Mouse (Mus musculus) midbrain, embryonic 13.5 days (tissue): ENCODE measurements around the gene Plekhg4. TPM values are rescaled to one million over a fixed set of nuclear protein-coding genes. Genes with fewer than 3 reads are reported as not detected.

Experiments used
- ATAC-seq: fragments of 200-750 bp; cut with Nextera tagmentation; 2 replicates; pipeline ENCODE4 v1.8.0; 2017; ENCODE audit warnings: mild to moderate bottlenecking, moderate TSS enrichment, moderate library complexity
- H3K27ac ChIP-seq: fragments of 300-500 bp; sonication (generic); 2 replicates; pipeline ENCODE4 v1.5.1; 2015; ENCODE audit warnings: inconsistent platforms, mild to moderate bottlenecking, moderate library complexity
- H3K27me3 ChIP-seq: fragments of 300-500 bp; sonication (generic); 2 replicates; pipeline ENCODE4 v1.6.1; 2015; ENCODE audit warnings: mild to moderate bottlenecking, inconsistent platforms
- H3K36me3 ChIP-seq: fragments of 300-500 bp; sonication (generic); 2 replicates; pipeline ENCODE4 v1.6.1; 2015; ENCODE audit warnings: mild to moderate bottlenecking, inconsistent platforms
- H3K4me1 ChIP-seq: fragments of 300-500 bp; sonication (generic); replicated peaks from 2 replicates; pipeline ENCODE4 v1.6.1; 2015; ENCODE audit warnings: inconsistent platforms
- H3K4me2 ChIP-seq: fragments of 300-500 bp; sonication (generic); replicated peaks from 2 replicates; pipeline ENCODE4 v1.6.1; 2015; ENCODE audit warnings: moderate library complexity, mild to moderate bottlenecking, inconsistent platforms
- H3K4me3 ChIP-seq: fragments of 300-500 bp; sonication (generic); replicated peaks from 2 replicates; pipeline ENCODE4 v1.5.1; 2015; ENCODE audit warnings: mild to moderate bottlenecking, inconsistent platforms
- H3K9ac ChIP-seq: fragments of 300-500 bp; sonication (generic); replicated peaks from 2 replicates; pipeline ENCODE4 v1.6.1; 2015; ENCODE audit warnings: mild to moderate bottlenecking, inconsistent platforms
- H3K9me3 ChIP-seq: fragments of 300-500 bp; sonication (generic); 2 replicates; pipeline ENCODE4 v1.6.1; 2016; ENCODE audit warnings: mild to moderate bottlenecking, inconsistent platforms
- WGBS: fragments of 180-500 bp; shearing (Covaris S2); methylation state at CpG from one replicate; pipeline ENCODE4 v1.1.7; 2015; 5-methylcytosine and 5-hydroxymethylcytosine counted together
- polyA plus RNA-seq: library from polyadenylated mRNA; unstranded; fragments of >200 nt; fragmentation: Nextera tagmentation; extraction: Ambion mirVana; gene quantifications from 2 replicates; pipeline ENCODE4 v1.2.1, GENCODE M21; 2015

Gene Plekhg4
- 0.93 and 1.5 TPM in 2 replicates for polyA plus RNA-seq

DNA sequence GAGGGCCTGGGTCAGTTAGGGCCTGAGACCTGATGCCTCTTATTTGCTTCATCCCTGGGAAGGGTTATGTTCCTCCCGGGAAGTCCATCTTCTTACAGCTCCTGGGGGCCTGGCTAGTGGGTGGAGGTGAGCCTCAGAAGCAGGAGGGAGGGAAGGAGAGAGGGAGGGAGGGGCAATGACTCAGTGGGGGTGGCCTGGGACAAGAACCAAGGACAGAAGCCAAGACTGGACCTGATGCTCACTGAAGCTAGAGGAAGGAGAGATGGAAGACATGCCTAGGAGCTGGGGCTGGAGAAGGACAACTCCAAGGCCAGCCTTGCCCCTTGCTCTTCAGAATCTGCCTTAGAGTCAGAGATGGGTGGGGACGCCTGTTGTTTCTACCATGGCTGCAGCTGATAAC lies at the start of gene Plekhg4:
TSS of gene Plekhg4 (plus strand) at position 243 of the 400 bp plus-strand sequence.
- Histone ChIP-seq H3K4me3 (no peak within 1 kb of the TSS), H3K36me3 (peaks cover 6% of the 10 kb centered on the region), H3K4me2 (peak within 1 kb of the TSS; percentile 45), H3K4me1 (peaks cover 8% of the 10 kb centered on the region), H3K9ac (no peak within 1 kb of the TSS), H3K9me3 (no peaks in the 10 kb centered on the region), H3K27me3 (no peaks in the 10 kb centered on the region), H3K27ac (no peak within 1 kb of the TSS)
- whole genome bisulfite sequencing: 59% methylated on average over 2 of the region's 2 CpGs
- no peak for ATAC-seq

DNA sequence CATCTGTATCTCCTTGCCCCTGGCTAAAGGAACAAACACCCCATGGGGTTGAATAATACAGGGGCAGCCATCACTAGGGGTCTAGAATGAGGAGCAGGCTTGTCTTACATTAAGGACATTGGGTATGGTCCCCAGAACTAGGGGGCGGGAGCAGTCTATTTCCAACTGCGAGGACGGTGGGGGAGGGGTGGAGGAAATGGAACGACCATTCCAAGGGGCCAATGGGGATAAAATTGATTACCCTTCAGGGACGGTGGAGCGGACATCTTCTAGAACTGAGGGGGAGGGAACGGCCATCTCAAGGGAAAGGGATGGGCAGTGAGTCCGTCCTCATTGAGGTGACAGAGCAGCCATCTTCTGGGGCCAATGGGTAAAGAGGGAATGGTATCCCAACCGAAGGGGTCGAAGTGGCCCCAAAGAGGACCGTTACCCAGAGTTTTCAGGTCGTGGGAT lies 47.4 kb upstream of the Plekhg4 start:
- peak; percentile 72; the same call in 1 of the 2 replicates for ATAC-seq
- Histone ChIP-seq H3K9ac (peak overlapping the region; percentile 85), H3K27ac (peak overlapping the region; percentile 79), H3K4me2 (peak overlapping the region; percentile 87), H3K4me1 (peaks cover 25% of the 10 kb centered on the region), H3K4me3 (peak overlapping the region; percentile 76), H3K9me3 (no peaks in the 10 kb centered on the region), H3K36me3 (peaks cover 42% of the 10 kb centered on the region), H3K27me3 (no peaks in the 10 kb centered on the region)
- WGBS: 2% methylated on average over 12 of the region's 12 CpGs

DNA sequence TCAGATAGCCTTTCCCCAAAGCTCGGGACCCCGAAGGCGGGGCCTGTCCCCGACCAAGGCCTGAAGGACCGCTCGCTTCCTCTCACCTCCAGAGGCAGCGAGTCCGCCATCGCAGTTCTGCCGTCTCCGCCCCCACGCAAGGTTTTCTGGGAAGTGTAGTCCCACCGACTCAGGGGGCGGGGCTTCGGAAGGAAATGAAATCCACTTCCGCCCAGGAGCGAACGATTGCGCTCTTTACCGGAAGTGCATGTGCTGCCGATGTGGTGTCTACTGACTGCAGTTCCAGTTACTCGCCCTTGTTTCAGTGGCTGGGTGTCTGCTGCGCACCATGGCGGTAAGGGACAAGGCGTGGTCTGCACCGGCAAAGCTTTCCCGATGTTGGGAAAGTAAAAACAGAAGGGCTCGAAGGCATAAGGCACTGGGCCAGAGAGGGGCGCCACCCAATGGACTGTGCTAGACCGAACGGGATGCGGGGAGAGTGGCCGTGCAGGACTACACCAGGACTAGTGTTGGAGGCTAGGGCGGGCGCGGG lies 46.9 kb upstream of the Plekhg4 start, which contains the start of the genes Lrrc29 and Tmem208:
TSS of gene Lrrc29 (minus strand) at position 138 of the 532 bp plus-strand sequence.
TSS of gene Tmem208 (plus strand) at position 214 of the 532 bp plus-strand sequence.
- peak within 1 kb of the TSS; percentile 87 for H3K4me2 ChIP-seq
- peak within 1 kb of the TSS; percentile 85 for H3K9ac ChIP-seq
- H3K4me3 ChIP-seq: peak within 1 kb of the TSS; percentile 76
- H3K27me3 ChIP-seq: no peaks in the 10 kb centered on the region
- WGBS: under 1% methylated on average over 36 of the region's 36 CpGs
- peak within 1 kb of the TSS; percentile 79 for H3K27ac ChIP-seq
- H3K4me1 ChIP-seq: peaks cover 25% of the 10 kb centered on the region
- ATAC-seq: peak; percentile 95
- H3K9me3 ChIP-seq: no peaks in the 10 kb centered on the region
- H3K36me3 ChIP-seq: peaks cover 47% of the 10 kb centered on the region

DNA sequence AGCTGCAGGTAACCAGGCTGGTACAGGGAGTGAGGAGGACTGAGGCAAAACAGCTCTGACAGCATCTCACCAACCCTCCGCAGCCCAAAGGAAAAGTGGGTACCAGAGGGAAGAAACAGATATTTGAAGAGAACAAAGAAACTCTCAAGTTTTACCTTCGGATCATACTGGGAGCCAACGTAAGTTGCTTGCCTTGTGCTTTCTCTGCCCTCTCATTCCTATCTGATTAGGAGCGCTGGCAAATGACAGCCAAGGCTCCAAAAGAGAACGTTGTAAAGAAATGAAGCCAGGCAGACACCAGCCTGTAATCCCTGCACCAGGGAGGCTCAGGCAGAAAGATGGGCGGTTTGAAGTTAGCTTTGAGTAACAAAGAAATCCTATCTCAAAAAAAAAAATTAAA lies 46.1 kb upstream of the Plekhg4 start:
- Histone ChIP-seq H3K9ac (peak overlapping the region; percentile 85), H3K9me3 (no peaks in the 10 kb centered on the region), H3K4me1 (peaks cover 25% of the 10 kb centered on the region), H3K4me2 (peak overlapping the region; percentile 87), H3K4me3 (peak overlapping the region; percentile 76), H3K27ac (no peak overlapping the region), H3K36me3 (peaks cover 53% of the 10 kb centered on the region), H3K27me3 (no peaks in the 10 kb centered on the region)
- 39% methylated on average over 6 of the region's 6 CpGs for WGBS
- ATAC-seq: no peak

DNA sequence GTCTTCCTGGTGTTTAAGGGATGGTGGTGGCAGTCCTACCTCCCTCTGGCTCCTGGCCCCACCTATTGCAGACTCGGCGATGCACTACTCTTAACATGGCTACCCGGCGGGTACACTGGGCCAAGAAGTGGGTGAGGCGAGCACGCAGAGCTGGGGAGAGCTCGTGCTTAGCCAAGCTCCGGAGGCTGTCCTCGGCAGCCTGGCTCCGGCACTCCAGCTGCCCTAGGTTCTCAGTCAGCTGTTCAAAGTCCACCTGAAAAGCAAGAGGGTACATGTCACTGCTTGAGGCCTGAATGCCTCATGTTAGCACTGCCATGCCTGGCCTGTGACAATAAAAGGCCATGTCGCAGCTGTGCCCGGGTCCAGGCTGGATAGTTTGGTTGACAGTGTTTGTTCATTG lies 42.7 kb upstream of the Plekhg4 start:
- H3K4me3 ChIP-seq: no peak overlapping the region
- no peak overlapping the region for H3K9ac ChIP-seq
- 95% methylated on average over 12 of the region's 12 CpGs for WGBS
- no peak for ATAC-seq
- no peaks in the 10 kb centered on the region for H3K27me3 ChIP-seq
- peaks cover 67% of the 10 kb centered on the region for H3K36me3 ChIP-seq
- H3K9me3 ChIP-seq: no peaks in the 10 kb centered on the region
- H3K4me1 ChIP-seq: peaks cover 13% of the 10 kb centered on the region
- no peak overlapping the region for H3K4me2 ChIP-seq
- no peak overlapping the region for H3K27ac ChIP-seq

DNA sequence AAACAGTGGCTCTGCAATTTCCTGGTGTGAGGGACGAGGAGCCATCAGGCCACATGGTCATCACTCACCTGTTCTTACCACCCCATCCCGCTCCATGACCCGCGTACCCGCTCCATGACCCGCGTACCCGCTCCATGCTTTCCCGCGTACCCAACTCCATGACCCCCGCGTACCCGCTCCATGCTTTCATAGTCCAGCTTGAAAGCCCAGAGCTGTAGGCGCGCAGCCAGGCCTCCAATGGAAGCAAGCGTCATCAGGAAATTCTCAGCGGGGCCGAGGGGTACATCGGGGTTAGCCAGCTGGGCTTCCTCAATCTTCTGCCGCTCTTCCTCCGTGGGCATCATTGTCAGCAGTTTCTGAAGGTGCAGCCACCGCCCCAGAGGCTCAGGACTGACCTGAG lies 41.6 kb upstream of the Plekhg4 start:
- WGBS: 96% methylated on average over 22 of the region's 22 CpGs
- H3K36me3 ChIP-seq: peaks cover 75% of the 10 kb centered on the region
- H3K4me3 ChIP-seq: no peak overlapping the region

DNA sequence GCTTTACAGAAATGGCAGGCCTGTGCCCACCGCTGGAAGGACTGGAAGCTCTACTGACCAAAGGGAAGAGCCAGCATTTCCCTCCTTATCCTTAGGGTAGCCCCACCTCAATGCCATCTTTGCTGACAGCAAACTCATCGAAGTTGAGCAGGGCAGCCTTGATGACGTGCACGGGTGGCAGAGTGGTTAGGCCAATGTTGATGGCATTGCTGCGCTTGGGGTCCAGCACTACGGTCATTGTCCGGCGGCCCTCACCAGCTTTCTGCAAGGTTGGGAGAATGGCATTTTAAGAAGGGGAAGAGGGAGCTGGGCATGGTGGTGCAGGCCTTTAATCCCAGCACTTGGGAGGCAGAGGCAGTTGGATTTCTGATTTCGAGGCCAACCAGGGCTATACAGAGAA lies 41.1 kb upstream of the Plekhg4 start:
- ATAC-seq: no peak
- Histone ChIP-seq H3K4me2 (no peak overlapping the region), H3K27me3 (no peaks in the 10 kb centered on the region), H3K9ac (no peak overlapping the region), H3K4me3 (no peak overlapping the region), H3K27ac (no peak overlapping the region), H3K36me3 (peaks cover 80% of the 10 kb centered on the region), H3K4me1 (peaks cover 7% of the 10 kb centered on the region), H3K9me3 (no peaks in the 10 kb centered on the region)
- 98% methylated on average over 9 of the region's 9 CpGs for WGBS

More for the DNA sequence above, 41.6 kb upstream of the Plekhg4 start:
- Histone ChIP-seq H3K4me1 (peaks cover 10% of the 10 kb centered on the region), H3K9me3 (no peaks in the 10 kb centered on the region), H3K4me2 (no peak overlapping the region), H3K27me3 (no peaks in the 10 kb centered on the region), H3K27ac (no peak overlapping the region), H3K9ac (no peak overlapping the region)
- no peak for ATAC-seq

DNA sequence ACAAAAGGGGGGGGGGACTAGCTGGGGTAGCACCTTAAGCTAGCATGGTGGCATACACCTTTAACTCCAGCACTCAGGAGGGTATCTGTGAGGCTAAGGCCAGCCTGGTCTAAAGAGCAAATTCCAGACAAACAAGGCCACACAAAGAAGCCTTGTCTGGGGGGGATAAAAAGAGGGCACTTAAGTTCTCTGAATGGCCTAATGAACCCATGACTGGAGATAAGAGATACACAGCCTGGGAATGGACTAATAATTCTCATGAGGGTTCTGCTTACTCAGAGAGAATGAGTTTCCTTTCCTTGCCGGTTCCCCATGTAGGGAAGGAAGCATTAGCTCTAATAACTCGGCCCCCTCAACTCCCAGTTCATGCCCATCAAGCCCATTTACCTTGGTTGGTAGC lies 40.6 kb upstream of the Plekhg4 start:
- WGBS: 74% methylated on average over 2 of the region's 2 CpGs
- Histone ChIP-seq H3K9ac (no peak overlapping the region), H3K4me3 (no peak overlapping the region), H3K9me3 (no peaks in the 10 kb centered on the region), H3K27ac (no peak overlapping the region), H3K4me2 (no peak overlapping the region), H3K27me3 (no peaks in the 10 kb centered on the region), H3K36me3 (peaks cover 80% of the 10 kb centered on the region), H3K4me1 (peaks cover 1% of the 10 kb centered on the region)
- no peak for ATAC-seq

DNA sequence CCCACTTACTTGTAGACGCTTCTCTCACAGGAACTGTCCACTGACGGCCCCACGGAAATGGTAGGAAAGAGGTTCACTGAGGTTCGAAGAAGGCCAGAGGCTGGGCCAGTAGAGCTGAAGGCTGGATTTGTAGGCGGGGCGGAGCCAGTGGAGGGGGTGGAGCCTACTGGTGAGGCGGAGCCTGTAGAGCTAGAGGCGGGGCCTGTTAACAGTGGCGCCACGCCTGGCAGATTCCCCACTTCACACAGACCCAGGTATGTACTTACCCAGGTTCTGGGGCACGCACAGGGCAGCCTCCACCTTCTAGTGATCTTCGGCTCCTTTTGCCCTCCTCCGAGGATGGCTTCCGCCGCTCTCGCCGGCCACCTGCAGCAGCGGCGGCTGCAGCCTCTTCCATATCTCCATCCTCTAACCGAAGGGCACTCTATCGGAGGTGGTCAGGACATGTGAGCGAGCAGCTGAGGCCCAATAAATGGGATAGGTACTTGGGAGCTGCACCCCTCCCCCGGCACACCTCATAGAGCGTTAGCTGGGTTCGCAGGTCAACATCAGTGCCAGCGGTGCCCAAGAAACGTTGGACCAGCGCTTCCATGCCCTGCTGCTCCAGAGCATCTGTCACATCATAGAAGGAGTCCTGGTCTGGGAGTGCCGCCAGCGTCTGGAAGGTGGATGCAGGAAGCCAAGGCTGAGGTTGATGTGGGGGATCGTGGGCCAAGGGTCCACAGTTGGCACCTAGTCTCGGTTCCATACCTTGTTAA lies 36.5 kb upstream of the Plekhg4 start:
- Histone ChIP-seq H3K9me3 (no peaks in the 10 kb centered on the region), H3K4me1 (peaks cover 4% of the 10 kb centered on the region; the same call in 1 of the 2 replicates), H3K27ac (no peak overlapping the region), H3K9ac (no peak overlapping the region), H3K4me3 (no peak overlapping the region), H3K36me3 (peaks cover 42% of the 10 kb centered on the region), H3K4me2 (0 out of 2 replicates have a peak overlapping the region, but pooled peaks have one; percentile 9), H3K27me3 (no peaks in the 10 kb centered on the region)
- 48% methylated on average over 32 of the region's 32 CpGs for WGBS
- peak; percentile 57; the same call in 1 of the 2 replicates for ATAC-seq

DNA sequence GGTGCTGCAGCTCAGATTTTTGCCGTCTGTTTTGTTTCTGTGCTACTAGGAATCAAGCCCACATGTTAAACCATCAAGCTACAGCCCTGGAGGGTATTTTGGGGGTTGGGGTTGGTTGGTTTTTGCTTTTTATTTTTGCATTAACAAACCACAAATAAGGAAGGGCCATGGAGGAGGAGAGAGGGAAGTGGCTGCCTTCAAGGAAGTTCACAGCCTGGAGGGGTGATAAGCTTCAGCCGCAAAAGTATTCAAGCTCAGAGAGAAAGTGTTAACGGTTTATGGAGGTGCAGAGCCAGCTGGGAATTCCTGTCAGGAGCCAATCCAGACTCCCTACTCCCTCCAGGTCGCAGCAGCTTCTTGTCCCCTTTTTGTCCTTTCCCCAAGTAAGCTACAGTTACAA lies 34.1 kb upstream of the Plekhg4 start:
- Histone ChIP-seq H3K9me3 (no peaks in the 10 kb centered on the region), H3K9ac (no peak overlapping the region), H3K4me3 (no peak overlapping the region), H3K27me3 (no peaks in the 10 kb centered on the region), H3K4me1 (peaks cover 4% of the 10 kb centered on the region; the same call in 1 of the 2 replicates), H3K4me2 (no peak overlapping the region), H3K36me3 (peaks cover 21% of the 10 kb centered on the region), H3K27ac (no peak overlapping the region)
- no peak for ATAC-seq
- WGBS: 78% methylated on average over 4 of the region's 4 CpGs

DNA sequence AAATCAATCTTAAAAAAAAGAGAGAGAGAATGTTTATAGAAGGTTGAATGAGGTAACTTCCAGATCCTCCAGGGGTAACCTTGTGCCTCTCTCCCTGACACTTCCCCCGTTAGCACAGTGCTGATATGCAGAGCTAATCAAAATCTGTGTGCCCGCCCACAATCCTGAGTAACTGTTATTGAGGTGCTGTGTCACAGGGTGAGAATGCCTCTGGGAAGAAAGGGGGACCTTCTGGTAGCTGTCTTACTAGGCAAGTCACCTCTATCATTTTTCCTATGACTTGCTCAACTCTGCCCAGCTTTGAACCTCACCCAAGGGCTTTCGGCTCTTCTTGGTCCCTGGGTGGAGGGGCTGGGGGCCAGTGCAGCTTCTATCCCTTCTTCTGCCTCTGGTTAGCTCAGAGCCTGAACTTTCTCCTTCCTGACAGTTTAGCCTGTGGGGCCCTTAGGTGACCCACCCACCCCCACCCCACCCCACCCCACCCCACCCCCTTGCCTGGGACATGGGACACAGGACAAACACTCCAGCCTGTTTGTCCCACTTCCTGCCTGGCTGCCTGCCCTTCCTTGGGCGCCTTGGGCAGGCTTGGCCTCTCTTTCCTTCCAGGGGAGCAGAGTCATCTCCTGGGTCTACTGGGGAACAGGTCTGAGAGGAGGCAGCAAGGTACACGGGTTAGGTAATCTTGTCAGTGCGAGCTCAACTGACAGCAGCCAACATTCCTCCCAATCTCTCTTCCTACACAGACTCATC lies 33.0 kb upstream of the Plekhg4 start:
- Histone ChIP-seq H3K4me2 (no peak overlapping the region), H3K4me3 (no peak overlapping the region), H3K36me3 (peaks cover 13% of the 10 kb centered on the region), H3K4me1 (peaks cover 4% of the 10 kb centered on the region; the same call in 1 of the 2 replicates), H3K27me3 (no peaks in the 10 kb centered on the region), H3K9me3 (no peaks in the 10 kb centered on the region), H3K9ac (no peak overlapping the region), H3K27ac (no peak overlapping the region)
- 89% methylated on average over 6 of the region's 6 CpGs for WGBS
- ATAC-seq: no peak

DNA sequence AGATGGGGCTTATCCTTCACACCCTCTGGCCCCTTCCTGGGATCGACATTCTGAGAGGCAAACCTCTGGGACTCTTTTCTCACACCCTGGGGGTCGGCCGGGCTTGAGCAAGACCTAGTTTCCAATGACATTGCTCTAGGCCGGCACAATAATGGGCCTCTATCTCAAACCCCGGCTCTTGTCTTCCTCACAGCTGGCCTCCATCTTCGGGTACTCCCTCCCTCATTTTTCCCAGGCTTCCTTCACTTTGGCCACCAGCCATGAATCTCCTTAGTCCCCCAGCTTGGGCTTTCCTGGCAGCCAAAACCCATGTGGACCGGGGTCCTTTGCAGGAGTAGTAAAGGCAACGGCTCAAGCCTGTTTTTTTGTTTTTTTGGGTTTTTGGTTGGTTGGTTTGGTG lies 31.7 kb upstream of the Plekhg4 start:
- ATAC-seq: no peak
- H3K4me2 ChIP-seq: no peak overlapping the region
- H3K4me3 ChIP-seq: no peak overlapping the region
- peaks cover 6% of the 10 kb centered on the region for H3K4me1 ChIP-seq
- WGBS: 55% methylated on average over 8 of the region's 8 CpGs
- no peaks in the 10 kb centered on the region for H3K9me3 ChIP-seq
- peaks cover 5% of the 10 kb centered on the region for H3K36me3 ChIP-seq
- peaks cover 4% of the 10 kb centered on the region for H3K27me3 ChIP-seq
- H3K27ac ChIP-seq: no peak overlapping the region
- no peak overlapping the region for H3K9ac ChIP-seq
